Mouse (Mus musculus) MEL (cell line): Measurements from ENCODE around the gene Prss22. TPM values are rescaled to one million over a fixed set of nuclear protein-coding genes. Genes with fewer than 3 reads are reported as not detected.
A peak's percentile ranks its signal among the peaks of the same experiment; 100 is the strongest.

Experiments used
- DNase-seq: peaks from one replicate; pipeline ENCODE4 v3.0.0; 2011; ENCODE audit warnings: low read depth, low spot score
- H3K27ac ChIP-seq: 2 replicates; pipeline ENCODE4 v1.5.1; 2012; ENCODE audit warnings: low read depth, mild to moderate bottlenecking, control low read depth, low read length, moderate library complexity; ENCODE audit not compliant: control insufficient read depth
- H3K27me3 ChIP-seq, 2 experiments: fragments of 150-350 bp in 1 of 2; sonication (generic) in 1 of 2; 2 replicates each; pipeline ENCODE4 v1.6.1; 2012; ENCODE audit warnings: low read length in 2 of 2, mild to moderate bottlenecking in 2 of 2, improper control_type of control experiment in 1 of 2, moderate library complexity in 1 of 2; ENCODE audit not compliant: insufficient read depth in 2 of 2, control insufficient read depth in 1 of 2
- H3K36me3 ChIP-seq, 2 experiments: 2 replicates each; pipeline ENCODE4 v1.6.1; 2012 to 2014; ENCODE audit warnings: low read length in 2 of 2, improper control_type of control experiment in 1 of 2, inconsistent platforms in 1 of 2, mild to moderate bottlenecking in 1 of 2; ENCODE audit not compliant: insufficient read depth in 2 of 2, control insufficient read depth in 1 of 2
- H3K4me1 ChIP-seq, 2 experiments: fragments of 150-350 bp in 1 of 2; sonication (generic) in 1 of 2; 2 replicates each; pipeline ENCODE4 v1.6.1; 2012; ENCODE audit warnings: low read length in 2 of 2, improper control_type of control experiment in 1 of 2, mild to moderate bottlenecking in 1 of 2; ENCODE audit not compliant: insufficient read depth in 2 of 2, control insufficient read depth in 1 of 2
- H3K4me3 ChIP-seq, 2 experiments: fragments of 150-350 bp in 1 of 2; sonication (generic) in 1 of 2; 2 replicates each; pipeline ENCODE4 v1.5.1; 2012; ENCODE audit warnings: low read depth in 2 of 2, low read length in 2 of 2, mild to moderate bottlenecking in 2 of 2, moderate library complexity in 2 of 2, control low read depth in 1 of 2, improper control_type of control experiment in 1 of 2; ENCODE audit not compliant: control insufficient read depth in 1 of 2, insufficient read depth in 1 of 2
- H3K79me2 ChIP-seq: 2 replicates; pipeline ENCODE4 v1.6.1; 2012; ENCODE audit warnings: mild to moderate bottlenecking, low read length, moderate library complexity; ENCODE audit not compliant: control insufficient read depth, poor library complexity, insufficient read depth
- H3K9ac ChIP-seq: 2 replicates; pipeline ENCODE4 v1.6.1; 2012; ENCODE audit warnings: low read depth, mild to moderate bottlenecking, control low read depth, low read length, moderate library complexity; ENCODE audit not compliant: control insufficient read depth, poor library complexity, severe bottlenecking
- H3K9me3 ChIP-seq: fragments of 150-350 bp; sonication (generic); replicated peaks from 2 replicates; pipeline ENCODE4 v1.6.1; 2012; ENCODE audit warnings: mild to moderate bottlenecking, low read length, improper control_type of control experiment, moderate library complexity; ENCODE audit not compliant: insufficient read depth
- CHD1 ChIP-seq: IDR thresholded peaks from 2 replicates; pipeline ENCODE4 v1.6.1; 2012; ENCODE audit warnings: low read depth, mild to moderate bottlenecking, inconsistent platforms, low read length, improper control_type of control experiment
- CHD2 ChIP-seq: IDR thresholded peaks from 2 replicates; pipeline ENCODE4 v1.6.1; 2011; ENCODE audit warnings: low read length, improper control_type of control experiment
- E2F4 ChIP-seq: IDR thresholded peaks from 2 replicates; pipeline ENCODE4 v1.6.1; 2011; ENCODE audit warnings: low read depth, low read length, improper control_type of control experiment, borderline replicate concordance
- EP300 ChIP-seq, 2 experiments: IDR thresholded peaks; 2 replicates each; pipeline ENCODE4 v1.6.1; 2011; ENCODE audit warnings: improper control_type of control experiment in 2 of 2, low read length in 2 of 2, low read depth in 1 of 2, mild to moderate bottlenecking in 1 of 2
- ETS1 ChIP-seq: IDR thresholded peaks from 2 replicates; pipeline ENCODE4 v1.6.1; 2012; ENCODE audit warnings: low read depth, mild to moderate bottlenecking, inconsistent platforms, low read length, improper control_type of control experiment, moderate library complexity
- MAX ChIP-seq: IDR thresholded peaks from 2 replicates; pipeline ENCODE4 v1.6.1; 2011; ENCODE audit warnings: low read length, improper control_type of control experiment
- MAZ ChIP-seq: IDR thresholded peaks from 2 replicates; pipeline ENCODE4 v1.6.1; 2012; ENCODE audit warnings: low read depth, mild to moderate bottlenecking, inconsistent platforms, low read length, improper control_type of control experiment
- MXI1 ChIP-seq: IDR thresholded peaks from 2 replicates; pipeline ENCODE4 v1.6.1; 2011; ENCODE audit warnings: mild to moderate bottlenecking, low read depth, low read length, improper control_type of control experiment
- MYB ChIP-seq: IDR thresholded peaks from 2 replicates; pipeline ENCODE4 v1.6.1; 2011; ENCODE audit warnings: mild to moderate bottlenecking, low read depth, low read length, improper control_type of control experiment
- NELFE ChIP-seq: IDR thresholded peaks from 2 replicates; pipeline ENCODE4 v1.6.1; 2011; ENCODE audit warnings: low read depth, low read length, improper control_type of control experiment
- RCOR1 ChIP-seq: IDR thresholded peaks from 2 replicates; pipeline ENCODE4 v1.6.1; 2012; ENCODE audit warnings: low read depth, mild to moderate bottlenecking, inconsistent platforms, low read length, improper control_type of control experiment
- SIN3A ChIP-seq: IDR thresholded peaks from 2 replicates; pipeline ENCODE4 v1.6.1; 2012; ENCODE audit warnings: low read length, improper control_type of control experiment, inconsistent platforms
- TAL1 ChIP-seq: IDR thresholded peaks from 2 replicates; pipeline ENCODE4 v1.6.1; 2012; ENCODE audit warnings: mild to moderate bottlenecking, inconsistent platforms, low read length, moderate library complexity, mixed read lengths
- TBP ChIP-seq: IDR thresholded peaks from 2 replicates; pipeline ENCODE4 v1.8.0; 2011; ENCODE audit warnings: low read depth, low read length, improper control_type of control experiment
- TCF12 ChIP-seq: IDR thresholded peaks from 2 replicates; pipeline ENCODE4 v1.6.1; 2014; ENCODE audit warnings: low read depth, mild to moderate bottlenecking, inconsistent platforms, low read length, improper control_type of control experiment, moderate library complexity
- ZNF384 ChIP-seq: IDR thresholded peaks from 2 replicates; pipeline ENCODE4 v1.6.1; 2012; ENCODE audit warnings: low read depth, mild to moderate bottlenecking, inconsistent platforms, low read length, improper control_type of control experiment
- polyA plus RNA-seq, 2 experiments: library from polyadenylated mRNA; stranded (reverse) in 1 of 2; unstranded in 1 of 2; fragments of >175 nt in 1 of 2; fragments of >200 nt in 1 of 2; gene quantifications; 2 replicates each; pipeline versions ENCODE4 v1.2.1 to v1.2.4; 2012; ENCODE audit warnings: low replicate concordance in 2 of 2, low read depth in 1 of 2; ENCODE audit not compliant: insufficient read length in 2 of 2, insufficient read depth in 1 of 2, missing spikeins in 1 of 2
- total RNA-seq: library from RNA; depleted of rRNA; stranded (reverse); fragments of 300-350 nt; gene quantifications from 2 replicates; pipeline ENCODE4 v1.2.3, GENCODE M21; 2012

The Prss22 gene
- total and polyA plus RNA-seq, 3 experiments: not detected

- H3K27ac ChIP-seq: no peak overlapping the region
- H3K36me3 ChIP-seq: no peaks in the 10 kb centered on the region
- H3K4me3 ChIP-seq: no peak overlapping the region
- TF ChIP-seq ETS1 (peak; percentile 78), TCF12 (peak; percentile 62; the same call in 1 of the 2 replicates), MAX (peak; percentile 45; the same call in 1 of the 2 replicates), MXI1 (0 out of 2 replicates have a peak, but pooled peaks have one; percentile 38), MAZ (no peak), ZNF384 (no peak), E2F4 (no peak), TBP (peak; percentile 44; the same call in 1 of the 2 replicates), NELFE (no peak), CHD1 (no peak), TAL1 (peak; percentile 42), EP300 (IDR thresholded peaks at IDR 0.05; ENCODE audit: low read depth in 1 of 2, low read length in 2 of 2) (peak; percentile 61 to 65; a peak in 3 of 4 replicates), SIN3A (peak; percentile 37; the same call in 1 of the 2 replicates)
- no peak overlapping the region for H3K9ac ChIP-seq
- no peaks in the 10 kb centered on the region; a peak in 1 of 4 replicates for H3K27me3 ChIP-seq
- no peaks in the 10 kb centered on the region for H3K9me3 ChIP-seq
- no peaks in the 10 kb centered on the region for H3K79me2 ChIP-seq
- H3K4me1 ChIP-seq: 0 out of 4 replicates have a peak, but pooled peaks cover 0 to 8% of the 10 kb centered on the region in 2 experiments
- DNase-seq: peak; percentile 69
Observed at GRCm38 (mm10) chr17:24000404-24000803, 2.5 kb upstream of the Prss22 start.

- DNase-seq: no peak
- no peaks in the 10 kb centered on the region; a peak in 1 of 4 replicates for H3K27me3 ChIP-seq
- no peak overlapping the region for H3K9ac ChIP-seq
- no peak overlapping the region for H3K4me3 ChIP-seq
- H3K36me3 ChIP-seq: no peaks in the 10 kb centered on the region
- 0 out of 4 replicates have a peak, but pooled peaks cover 0 to 8% of the 10 kb centered on the region in 2 experiments for H3K4me1 ChIP-seq
- H3K79me2 ChIP-seq: no peaks in the 10 kb centered on the region
- H3K9me3 ChIP-seq: no peaks in the 10 kb centered on the region
- TF ChIP-seq MYB (no peak), CHD2 (no peak), RCOR1 (no peak), TBP (no peak)
- TF ChIP-seq, all 39 proteins: peak for 0
- H3K27ac ChIP-seq: no peak overlapping the region
Observed at GRCm38 (mm10) chr17:23998383-23998782, 483 bp upstream of the Prss22 start.
